Mouse (Mus musculus): Measurements from ENCODE around the gene 2610001J05Rik.

DNA sequence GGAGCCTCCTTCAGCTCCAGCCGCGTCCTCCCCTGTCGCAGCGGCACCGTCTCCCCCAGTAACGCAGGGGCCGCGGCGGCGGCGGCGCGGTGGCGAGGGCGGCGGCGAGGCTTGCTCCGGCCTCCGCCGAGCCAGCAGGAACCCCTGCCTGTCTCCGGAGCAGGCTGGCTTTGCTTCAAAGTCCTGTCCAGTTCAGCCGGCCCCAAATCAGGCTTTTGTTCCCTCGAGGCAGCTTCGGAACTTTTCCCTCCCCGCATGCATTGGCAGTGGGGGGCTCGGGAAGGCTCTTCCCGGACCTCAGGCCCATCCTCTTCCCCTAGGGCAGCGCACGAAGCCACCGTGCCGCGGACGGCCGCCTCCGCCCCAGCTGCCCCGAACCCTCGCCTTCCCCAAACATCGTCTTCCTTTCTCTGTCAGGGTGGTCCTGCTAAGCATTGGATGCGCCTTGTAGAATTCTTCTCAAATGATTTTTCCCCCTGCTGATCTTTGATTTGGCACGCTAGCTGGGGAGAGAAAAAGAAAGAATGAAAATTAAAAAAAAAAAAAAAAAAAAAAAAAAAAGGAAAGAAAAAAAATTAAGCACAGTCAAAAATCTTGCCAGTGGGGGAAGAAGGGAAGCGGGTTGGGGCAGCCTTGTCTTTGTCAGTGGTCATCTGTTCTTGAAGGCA lies 32.5 kb downstream of the 2610001J05Rik start:
- TF ChIP-seq CTCF (IDR thresholded peaks at IDR 0.05; ENCODE audit: insufficient read depth, low read length) (no peak), POLR2A (IDR thresholded peaks at IDR 0.05; ENCODE audit: borderline replicate concordance, extremely low read depth, low read depth, low read length) (no peak)
